Mouse (Mus musculus) urinary bladder, adult 2 months (tissue): Measurements from ENCODE around the gene Ppil4. TPM values are rescaled to one million over a fixed set of nuclear protein-coding genes. Genes with fewer than 3 reads are reported as not detected.
"Not testable (repeated sequence)": the region's sequence is repeated elsewhere in the genome, so short reads cannot be mapped to it uniquely, and the experiment has no call there.

Experiments used
- DNase-seq: peaks from one replicate; pipeline ENCODE4 v3.0.0; 2022; ENCODE audit warnings: low spot score
- polyA plus RNA-seq: library from polyadenylated mRNA; depleted of rRNA; stranded (reverse); fragments of >200 nt; gene quantifications from 2 replicates; pipeline ENCODE4 v1.2.3, GENCODE M21; 2012; rRNA removed

Gene Ppil4
- 14.8 and 19.9 TPM in 2 replicates for polyA plus RNA-seq

DNA sequence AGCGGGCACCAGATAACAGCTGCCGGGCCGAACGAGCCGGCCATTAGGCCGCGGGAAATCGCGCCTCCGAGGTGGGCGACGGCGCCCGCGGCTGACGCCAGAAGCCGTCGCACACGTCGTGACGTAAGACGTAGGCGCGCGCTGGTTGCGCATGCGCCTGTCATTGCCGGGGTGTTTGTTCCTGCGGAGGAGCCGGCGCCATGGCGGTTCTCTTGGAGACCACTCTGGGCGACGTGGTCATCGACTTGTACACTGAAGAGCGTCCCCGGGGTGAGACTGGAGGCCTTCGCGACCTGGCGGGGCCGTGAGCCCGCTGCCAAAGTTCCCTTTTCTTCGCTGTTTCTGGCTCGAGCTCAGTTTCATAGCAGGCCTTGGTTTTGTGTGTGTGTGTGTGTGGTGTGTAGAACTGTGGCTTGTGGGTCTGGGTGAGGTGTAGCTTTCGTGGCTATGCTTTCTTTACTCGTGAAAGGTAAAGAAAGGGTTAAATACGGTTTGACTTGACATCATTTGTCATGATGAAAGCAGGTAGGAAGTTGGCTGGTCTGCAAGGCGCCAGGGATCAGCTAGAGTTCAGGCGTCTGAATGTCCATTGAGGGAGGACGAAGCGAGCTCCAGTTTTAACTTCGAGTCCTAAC, at the start of gene Ppil4, which contains the start of gene Ginm1:
Ppil4 (plus strand) TSS at position 141 of the 635 bp plus-strand sequence.
Ginm1 (minus strand) TSS at position 74 of the 635 bp plus-strand sequence.
- DNase-seq = peak; percentile 83

DNA sequence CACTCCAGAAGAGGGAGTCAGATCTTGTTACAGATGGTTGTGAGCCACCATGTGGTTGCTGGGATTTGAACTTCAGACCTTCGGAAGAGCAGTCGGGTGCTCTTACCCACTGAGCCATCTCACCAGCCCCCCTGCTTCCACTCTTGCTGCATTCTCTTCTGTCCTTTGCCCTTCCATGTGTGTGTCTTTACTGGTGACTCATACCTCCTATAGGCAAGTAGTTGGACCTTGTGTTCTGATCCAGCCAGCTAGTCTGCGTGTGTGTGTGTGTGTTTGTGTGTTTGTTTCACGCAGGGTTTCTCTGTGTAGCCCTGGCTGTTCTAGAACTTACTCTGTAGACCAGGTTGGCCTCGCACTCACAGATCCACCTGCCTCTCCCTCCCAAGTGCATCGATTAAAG, 47.2 kb upstream of the Ppil4 start:
- DNase-seq = not testable (repeated sequence)

DNA sequence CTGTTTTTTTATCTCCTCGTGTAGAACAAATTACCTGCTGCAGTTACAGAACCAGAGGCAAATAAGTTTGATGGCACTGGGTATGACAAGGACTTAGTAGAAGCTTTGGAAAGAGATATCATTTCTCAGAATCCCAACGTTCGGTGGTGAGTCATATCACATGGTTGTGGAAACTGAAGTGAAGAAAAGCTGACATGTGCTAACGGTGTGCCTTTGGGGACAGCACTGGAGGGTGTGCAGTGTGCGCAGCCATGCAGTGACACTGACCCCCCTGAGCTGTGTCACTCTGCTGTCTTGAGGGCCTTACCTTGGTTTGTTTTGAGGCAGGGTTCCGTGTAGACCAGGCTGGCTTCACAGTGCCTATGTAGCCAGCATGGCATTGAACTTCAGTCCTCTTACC, 43.9 kb upstream of the Ppil4 start:
- no peak for DNase-seq

DNA sequence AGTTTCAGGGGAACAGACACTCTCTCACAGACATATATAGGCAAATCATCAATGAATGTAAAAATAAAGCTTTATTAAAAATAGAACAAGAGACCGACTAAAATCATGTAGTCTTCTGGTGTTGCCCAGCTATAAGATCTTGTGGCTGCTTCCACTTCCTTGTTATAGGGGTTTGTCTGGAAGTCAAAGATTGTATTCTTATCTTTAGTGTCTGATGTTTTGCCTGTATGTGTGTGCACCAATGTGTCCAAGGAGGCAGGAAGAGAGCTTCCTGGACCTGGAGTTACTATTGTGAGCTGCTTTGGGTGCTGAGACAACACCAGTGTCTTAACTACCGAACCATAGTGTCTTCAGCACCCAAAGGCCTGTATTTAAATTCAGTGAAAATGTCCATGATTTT, 35.1 kb upstream of the Ppil4 start:
- DNase-seq = no peak

DNA sequence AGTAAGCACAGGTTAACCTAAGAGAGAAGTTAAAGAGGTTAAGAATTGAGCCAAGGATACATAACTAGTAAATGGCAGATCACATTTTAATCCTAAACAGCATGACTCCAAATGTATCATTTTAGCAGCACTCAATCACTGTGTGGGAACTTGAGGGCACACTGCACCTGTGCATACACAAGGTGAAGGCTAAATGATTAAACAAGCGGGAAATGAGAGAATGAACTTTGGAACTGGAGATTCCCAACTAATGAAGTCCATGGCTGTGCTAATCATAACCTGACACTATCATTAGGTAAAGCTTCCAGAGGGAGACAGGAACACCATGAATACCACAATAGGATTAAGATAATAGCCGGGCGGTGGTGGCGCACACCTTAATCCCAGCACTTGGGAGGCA, 20.3 kb upstream of the Ppil4 start:
- DNase-seq = no peak

DNA sequence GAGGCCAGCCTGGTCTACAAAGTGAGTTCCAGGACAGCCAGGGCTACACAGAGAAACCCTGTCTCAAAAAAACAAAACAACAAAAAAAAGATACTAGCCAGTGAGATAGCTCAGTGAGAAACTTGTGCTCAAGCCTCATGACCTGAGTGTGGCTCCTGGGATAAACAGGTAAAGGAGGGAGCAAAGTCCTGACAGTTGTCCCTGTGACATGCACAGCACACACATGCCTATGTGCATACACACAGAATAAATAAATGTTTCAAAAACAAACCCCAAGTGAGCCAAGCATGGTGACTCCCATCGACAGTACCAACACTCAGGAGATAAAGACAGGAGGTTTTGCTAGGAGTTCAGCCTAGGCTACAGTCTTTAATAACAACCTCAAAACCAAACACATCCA, 19.9 kb upstream of the Ppil4 start:
- no peak for DNase-seq

DNA sequence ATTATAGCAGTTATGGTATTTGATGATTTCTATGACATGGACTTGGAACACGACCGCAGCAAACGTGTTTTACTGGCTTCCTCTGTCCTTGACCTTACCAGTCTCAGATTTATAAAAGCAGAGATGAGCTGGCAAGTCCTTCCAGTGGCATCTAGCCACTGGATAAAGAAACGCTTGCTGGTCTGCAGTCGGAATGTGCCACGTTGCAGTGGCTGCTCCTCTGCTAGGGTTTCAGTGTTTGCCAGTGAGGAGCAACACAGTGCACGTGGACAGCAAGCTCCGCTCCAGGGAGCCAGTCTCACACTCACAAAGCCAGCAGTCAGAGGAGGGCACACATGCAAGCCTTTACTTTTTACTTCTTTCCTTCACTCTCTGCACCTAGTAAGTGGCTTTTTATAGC, 17.3 kb upstream of the Ppil4 start:
- no peak for DNase-seq

DNA sequence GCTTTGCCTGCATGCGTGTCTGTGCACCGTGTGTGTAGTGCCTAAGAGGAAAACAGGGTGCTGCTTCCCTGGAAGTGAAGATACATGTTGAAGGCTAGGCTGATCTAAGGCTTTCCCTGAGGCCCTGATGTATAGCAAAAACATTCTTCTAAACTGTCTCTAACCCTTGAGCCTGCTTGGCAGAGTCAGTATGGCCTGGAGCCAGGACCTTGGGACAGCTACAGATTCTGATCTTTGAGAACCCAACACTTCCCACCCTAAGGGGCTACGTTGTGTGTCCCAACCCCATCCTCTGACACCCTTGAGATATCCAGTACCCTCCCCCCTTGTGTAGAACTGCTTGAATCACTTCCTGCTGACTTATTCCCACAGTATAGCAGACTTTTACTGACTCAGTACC, 14.3 kb upstream of the Ppil4 start:
- no peak for DNase-seq

DNA sequence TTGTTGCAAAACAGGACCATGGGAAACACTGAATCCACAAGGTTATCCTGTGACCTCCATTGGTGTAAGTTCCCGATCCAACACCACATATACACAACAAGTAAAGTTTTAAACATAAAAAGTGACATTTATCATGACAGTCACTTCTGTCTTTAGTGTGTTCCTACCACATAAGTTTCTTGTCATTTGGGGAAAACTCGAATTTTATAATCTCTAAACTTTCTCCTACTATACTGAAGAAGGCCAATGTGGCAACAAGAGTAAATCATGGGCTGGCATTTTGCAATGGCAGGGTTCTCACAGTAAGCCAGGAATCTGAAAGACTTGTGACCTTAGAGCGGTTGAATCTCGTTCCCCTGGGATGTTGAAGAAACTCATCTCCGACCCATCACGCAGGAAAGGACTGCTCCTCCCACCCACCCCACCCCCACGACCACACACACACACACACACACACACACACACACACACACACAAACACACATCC, 12.9 kb upstream of the Ppil4 start:
- no peak for DNase-seq

DNA sequence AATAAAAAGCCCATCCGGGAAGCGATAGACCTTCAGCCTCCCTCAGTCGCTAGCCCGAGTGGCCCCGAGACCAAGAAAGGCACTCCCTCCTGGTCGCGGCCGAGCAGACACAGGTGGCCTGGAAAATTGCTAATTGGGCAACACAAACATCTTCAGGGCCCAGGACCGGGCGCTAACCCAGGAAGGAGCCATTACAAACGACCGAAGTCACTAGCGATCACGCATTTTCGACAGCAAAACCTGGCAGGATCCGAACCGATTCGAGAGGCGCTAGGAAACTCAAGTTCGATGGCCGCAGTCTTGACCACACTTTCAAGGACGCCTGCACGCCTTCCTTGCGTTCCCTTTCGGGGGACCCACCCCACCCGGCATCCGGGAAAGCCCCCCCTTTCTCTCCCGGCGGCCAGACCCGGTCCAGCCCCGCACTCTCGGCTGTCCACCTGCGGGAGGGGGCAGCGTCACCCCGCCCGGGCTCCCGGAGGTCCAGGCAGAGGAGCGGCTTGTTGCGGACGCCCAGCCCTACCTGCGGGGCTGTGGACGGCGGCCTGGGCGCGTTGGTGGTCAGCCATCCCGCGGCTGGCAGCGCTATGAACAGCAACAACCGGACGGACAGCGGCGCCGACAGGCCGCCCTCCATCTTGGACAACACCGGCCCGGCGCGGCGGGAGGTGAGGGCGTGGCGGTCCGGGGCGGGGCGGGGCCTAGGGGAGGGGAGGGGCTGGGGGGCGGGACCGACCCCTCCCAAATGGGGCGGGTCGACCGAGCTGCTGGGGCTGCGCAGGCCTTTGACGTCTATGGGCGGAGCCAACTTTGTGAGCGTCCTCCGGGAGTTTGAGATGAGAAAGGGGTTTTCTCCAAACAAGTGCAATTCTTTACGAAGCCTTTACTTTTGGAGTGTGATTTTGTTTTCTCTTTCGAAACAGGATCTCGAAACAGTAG, 12.2 kb upstream of the Ppil4 start:
- DNase-seq = peak; percentile 85

DNA sequence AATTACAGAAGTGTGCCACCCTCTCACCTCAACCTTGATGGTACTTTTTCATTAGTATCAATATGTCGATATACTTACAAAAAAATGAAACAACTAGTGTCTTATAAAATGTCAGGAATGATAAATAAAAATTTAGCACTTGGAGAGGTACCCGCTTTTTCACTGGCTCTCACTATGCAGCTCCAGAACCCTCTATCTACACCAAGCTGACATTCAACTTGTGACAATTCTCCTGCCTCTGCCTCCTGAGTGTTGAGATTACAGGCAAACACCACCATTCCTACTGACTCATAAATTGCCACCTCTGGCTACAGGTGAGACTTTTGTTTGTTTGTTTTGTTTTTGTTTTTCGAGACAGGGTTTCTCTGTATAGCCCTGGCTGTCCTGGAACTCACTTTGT, 11.5 kb upstream of the Ppil4 start:
- DNase-seq = no peak

DNA sequence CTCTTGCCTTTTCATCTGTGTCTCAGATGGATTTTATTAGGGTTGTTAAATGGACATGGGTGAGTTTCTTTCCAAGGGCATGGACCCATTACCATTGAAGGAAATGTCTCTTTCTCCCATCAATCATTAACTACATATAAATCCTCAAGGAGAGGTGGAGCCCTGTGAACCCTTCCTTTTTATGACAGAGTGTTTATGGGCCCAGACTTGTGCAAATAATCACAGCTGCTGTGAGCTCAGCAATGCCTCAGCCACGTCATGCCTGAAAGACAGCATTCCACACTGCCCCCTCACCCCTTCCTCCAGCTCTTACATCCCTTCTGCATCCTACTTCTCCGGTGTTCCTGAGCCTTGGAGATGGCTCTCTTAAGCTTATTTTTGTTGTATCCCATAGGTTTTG, 5.4 kb upstream of the Ppil4 start:
- no peak for DNase-seq

DNA sequence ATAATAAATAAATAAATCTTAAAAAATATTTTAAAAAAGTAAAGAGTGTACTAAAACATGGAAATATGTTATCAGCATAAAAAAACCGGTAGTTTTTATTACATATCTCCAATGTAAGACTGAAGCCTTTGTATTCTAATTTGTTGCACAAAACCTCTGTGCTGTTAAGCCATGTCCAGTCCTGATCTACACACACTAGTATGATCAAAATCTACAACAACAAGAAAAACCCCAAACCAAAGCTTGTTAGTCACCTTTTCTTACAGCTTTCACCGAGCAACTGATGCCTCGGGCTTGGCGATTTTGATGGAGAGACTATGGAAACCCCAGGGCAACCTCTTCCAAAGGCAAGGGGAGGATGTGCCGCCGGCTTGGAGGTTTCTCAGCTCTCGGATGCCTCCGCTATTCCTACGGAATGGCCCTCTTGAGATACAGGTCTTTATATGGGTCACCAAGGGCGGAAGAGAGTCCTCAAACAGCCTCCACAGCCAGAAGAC, 389 bp upstream of the Ppil4 start:
- no peak for DNase-seq

DNA sequence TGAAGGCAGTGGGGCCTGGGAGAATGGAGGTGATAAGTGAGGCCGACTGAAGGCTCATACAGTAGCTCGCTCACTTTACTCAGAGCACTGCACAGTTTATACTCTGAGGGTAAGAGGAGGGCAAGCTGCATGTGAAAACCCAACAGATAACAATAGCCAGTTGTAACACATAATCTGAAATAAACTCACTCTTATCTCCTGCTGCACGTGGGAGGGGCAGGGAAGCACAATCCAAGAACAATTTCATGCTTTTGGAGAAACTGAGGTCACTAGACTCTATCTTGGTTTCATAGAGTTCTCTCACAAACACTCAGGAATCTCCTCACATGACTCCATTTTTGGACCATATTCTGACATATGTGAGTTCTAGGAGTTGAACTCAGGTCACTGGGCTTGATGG, 8.6 kb downstream of the Ppil4 start:
- no peak for DNase-seq

DNA sequence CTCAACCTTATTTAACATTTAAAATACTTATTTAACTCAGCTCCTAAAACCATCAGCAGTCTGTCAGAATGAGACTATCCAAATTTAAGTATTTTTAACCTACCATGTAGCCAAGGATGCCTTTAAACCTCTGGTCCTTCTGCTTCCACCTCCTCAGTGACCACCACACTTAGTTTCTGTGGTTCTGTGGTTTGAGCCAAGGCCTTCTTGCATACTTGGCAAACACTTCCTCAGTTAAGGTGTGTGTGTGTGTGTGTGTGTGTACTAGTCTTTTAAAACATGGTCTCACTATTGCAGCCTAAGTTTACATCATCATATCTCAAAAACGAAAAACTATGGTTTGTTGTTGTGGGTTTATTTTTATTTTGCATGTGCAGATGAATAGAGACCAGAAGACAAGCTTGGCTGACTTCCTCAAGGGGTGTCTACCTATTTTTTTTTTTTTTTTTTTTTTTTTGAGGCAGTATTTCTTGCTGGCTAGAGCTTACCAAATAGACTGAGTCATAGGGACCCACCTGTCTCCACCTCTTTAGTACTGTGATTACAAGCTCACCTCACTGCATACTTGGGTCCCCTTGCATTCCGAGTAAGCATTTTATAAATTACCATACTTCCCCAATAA, 9.9 kb downstream of the Ppil4 start:
- DNase-seq = no peak

DNA sequence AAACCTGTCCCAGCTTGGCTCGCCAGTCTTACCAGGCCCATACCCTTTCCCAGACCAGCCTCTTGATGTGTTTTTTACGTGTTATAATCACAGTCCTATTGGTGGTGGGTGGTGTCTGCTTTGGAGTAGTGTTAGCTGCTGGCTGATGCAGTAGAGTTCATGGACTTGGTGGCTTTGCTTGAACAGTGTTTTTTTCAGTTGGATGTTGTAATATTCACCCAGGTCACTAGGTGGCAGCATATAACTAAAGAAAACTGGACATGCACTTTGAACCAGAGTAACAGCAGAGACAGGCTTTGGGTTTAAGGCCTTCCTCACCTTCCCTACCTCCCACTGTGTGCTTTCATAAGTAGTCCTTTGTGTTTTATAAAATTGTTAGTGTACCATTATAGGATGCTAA, 17.2 kb downstream of the Ppil4 start:
- no peak for DNase-seq

DNA sequence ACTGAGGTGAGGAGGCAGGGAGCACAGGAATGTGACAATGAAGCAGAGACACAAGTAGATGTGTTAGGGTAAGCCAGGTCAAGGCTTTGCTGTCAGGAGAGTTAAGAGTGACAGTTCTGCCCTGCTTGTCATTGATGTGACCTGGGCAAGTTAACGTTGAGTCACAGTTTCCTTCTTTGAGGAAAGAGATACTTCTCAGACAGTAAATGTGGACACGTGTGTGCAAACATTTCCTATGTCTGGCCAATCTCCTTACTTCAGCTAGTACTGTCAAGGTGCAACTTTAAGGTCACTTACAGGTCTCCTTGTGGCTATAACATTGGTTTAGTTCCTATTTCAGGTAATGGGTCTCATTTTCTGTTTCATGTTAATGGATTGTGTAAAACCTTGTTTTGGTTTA, 23.8 kb downstream of the Ppil4 start:
- no peak for DNase-seq

DNA sequence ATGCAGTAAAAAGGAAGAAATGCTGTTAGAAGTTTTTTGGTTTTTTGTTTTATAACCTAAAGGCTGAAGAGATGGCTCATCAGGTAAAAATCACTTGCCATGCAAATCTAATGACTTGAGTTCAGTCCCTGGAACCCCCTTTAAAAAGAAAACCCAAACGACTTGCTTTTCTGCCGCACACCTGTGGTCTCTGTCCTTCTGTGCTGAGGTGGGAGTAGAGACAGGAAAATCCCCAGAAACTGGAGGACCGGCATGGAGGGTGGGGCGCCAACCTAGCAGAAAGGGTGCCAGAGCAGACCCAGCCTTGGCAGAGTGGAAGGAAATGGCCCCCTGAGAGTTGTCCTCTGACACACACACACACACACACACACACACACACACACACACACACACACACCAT, 26.0 kb downstream of the Ppil4 start:
- DNase-seq = no peak

DNA sequence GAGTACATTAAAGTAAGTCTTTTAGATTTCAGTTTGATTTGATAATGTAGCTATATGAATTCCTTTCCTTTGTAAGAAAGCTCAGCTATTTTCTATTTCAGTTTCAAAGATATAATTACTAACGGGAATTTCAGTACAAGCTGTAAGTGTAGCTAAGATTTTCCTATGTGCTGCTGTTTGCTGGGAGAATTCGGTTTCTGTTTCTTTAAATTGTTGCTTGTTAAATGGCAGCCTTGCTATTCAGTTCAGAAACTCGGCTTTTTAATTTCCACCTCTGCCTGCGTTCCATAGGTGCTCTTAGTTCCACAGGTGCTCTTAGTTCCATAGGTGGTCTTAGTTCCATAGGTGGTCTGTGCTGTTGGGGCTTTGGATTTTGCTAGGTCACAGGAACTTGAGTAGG, 26.5 kb downstream of the Ppil4 start:
- no peak for DNase-seq

DNA sequence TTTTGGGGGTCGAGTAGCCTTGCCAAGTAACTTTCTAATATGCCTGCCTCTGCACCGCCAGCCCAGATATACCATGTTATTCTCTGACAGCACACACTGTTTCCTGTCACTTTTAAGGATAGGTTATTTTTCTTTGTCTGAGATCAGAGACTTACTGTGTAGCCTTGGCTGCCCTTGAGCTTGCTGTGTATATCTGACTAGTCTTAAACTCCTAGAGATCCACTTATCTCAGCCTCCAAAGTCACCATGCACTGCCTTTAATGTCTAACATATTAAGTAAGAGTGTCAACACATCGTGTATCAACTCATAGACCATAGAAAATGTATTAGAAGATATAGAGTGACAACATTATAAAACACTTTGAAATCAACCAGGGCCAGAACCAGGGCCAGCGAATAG, 26.9 kb downstream of the Ppil4 start:
- no peak for DNase-seq

DNA sequence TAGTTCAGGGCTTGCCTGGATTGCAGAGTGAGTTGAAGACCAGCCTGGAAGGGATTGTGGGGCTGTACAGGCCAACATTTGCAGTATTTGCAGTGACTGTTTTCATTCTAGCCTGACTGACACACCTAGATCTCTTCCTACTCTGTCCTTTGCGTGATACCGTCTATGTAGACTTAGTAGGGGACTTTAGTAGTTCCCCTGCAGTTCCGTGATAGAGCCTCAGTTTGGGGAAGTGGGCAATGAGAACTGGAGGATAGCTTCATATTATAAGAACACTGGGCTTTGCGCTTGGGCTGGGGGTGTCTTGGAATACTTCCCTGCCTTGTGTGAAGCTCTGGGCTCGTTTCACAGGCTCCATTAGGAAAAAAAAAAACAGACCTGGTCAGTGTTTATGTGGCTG, 27.5 kb downstream of the Ppil4 start:
- DNase-seq = no peak

DNA sequence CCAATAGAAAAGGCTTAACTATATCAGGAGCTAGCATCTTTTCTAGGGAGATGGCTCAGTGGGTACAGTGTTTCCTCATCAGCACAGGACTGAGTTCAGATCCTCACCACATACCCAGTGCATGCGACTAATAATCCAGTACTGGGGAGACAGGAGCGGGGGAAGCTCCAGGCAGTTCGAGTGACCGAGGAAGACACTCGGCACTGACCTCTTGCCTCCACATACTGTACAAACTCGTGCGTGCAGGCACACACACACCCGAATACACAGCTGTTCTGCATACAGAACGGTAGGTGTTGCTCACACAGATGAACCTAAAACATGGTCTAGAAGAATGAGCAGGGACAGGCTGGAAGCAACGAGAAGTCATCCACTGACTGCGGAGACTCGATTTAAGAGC, 29.3 kb downstream of the Ppil4 start:
- no peak for DNase-seq
